Mouse (Mus musculus) heart, embryonic 10.5 days (tissue): Measurements from ENCODE around the gene Pcdh15. TPM values are rescaled to one million over a fixed set of nuclear protein-coding genes. Genes with fewer than 3 reads are reported as not detected.

ENCODE experiments used
- DNase-seq: peaks from one replicate; pipeline ENCODE4 v3.0.0-alpha.2; 2017; ENCODE audit warnings: low spot score
- H3K27ac ChIP-seq: fragments of 300-500 bp; sonication (generic); 2 replicates; pipeline ENCODE4 v1.5.1; 2016; ENCODE audit warnings: mild to moderate bottlenecking
- H3K27me3 ChIP-seq: fragments of 300-500 bp; sonication (generic); 2 replicates; pipeline ENCODE4 v1.6.1; 2016; ENCODE audit warnings: mild to moderate bottlenecking; ENCODE audit not compliant: poor library complexity, insufficient read depth, severe bottlenecking
- H3K36me3 ChIP-seq: fragments of 300-500 bp; sonication (generic); 2 replicates; pipeline ENCODE4 v1.6.1; 2016; ENCODE audit warnings: mild to moderate bottlenecking, moderate library complexity
- H3K4me1 ChIP-seq: fragments of 300-500 bp; sonication (generic); 2 replicates; pipeline ENCODE4 v1.6.1; 2016; ENCODE audit warnings: mild to moderate bottlenecking
- H3K4me3 ChIP-seq: fragments of 300-500 bp; sonication (generic); 2 replicates; pipeline ENCODE4 v1.5.1; 2016; ENCODE audit warnings: mild to moderate bottlenecking, moderate library complexity
- H3K9me3 ChIP-seq: fragments of 300-500 bp; sonication (generic); 2 replicates; pipeline ENCODE4 v1.6.1; 2016; ENCODE audit warnings: mild to moderate bottlenecking, moderate library complexity
- WGBS: fragments of 180-500 bp; shearing (Covaris S2); methylation state at CpG from one replicate; pipeline ENCODE4 v1.1.7; 2016; 5-methylcytosine and 5-hydroxymethylcytosine counted together
- polyA plus RNA-seq: library from polyadenylated mRNA; unstranded; fragments of >200 nt; fragmentation: Nextera tagmentation; extraction: Ambion mirVana; gene quantifications from 2 replicates; pipeline ENCODE4 v1.2.1, GENCODE M21; 2016

The Pcdh15 gene
- polyA plus RNA-seq, 1 experiment from 2014 or later = 0.78 TPM

GRCm38 (mm10) chr10:74305439-74306158 is 1206.5 kb downstream of the Pcdh15 start:
- WGBS = 74% methylated on average over 5 of the region's 5 CpGs
- H3K4me1 ChIP-seq = no peaks in the 10 kb centered on the region
- H3K9me3 ChIP-seq = no peaks in the 10 kb centered on the region
- DNase-seq = no peak
- H3K27me3 ChIP-seq = no peaks in the 10 kb centered on the region
- no peak overlapping the region for H3K27ac ChIP-seq
- no peaks in the 10 kb centered on the region for H3K36me3 ChIP-seq
- no peak overlapping the region for H3K4me3 ChIP-seq

DNA sequence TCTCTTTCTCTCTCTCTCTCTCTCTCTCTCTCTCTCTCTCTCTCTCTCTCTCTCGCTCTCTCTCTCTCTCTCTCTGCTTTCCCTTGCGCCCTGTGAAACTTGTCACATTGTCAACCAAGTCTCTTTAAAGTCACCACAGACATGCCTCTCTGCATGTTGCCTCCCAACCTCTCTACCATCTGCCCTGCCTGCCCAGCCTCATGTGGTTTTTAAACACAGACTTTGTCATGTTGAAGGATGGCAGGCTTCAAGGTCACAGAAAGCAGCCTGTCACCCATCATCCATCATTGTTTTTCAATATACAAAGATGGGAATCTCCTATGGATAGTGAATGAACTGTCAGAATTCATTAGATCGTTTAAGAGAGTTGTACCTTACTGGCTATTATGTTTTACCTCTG is 1207.9 kb downstream of the Pcdh15 start:
- Histone ChIP-seq H3K9me3 (no peaks in the 10 kb centered on the region), H3K27ac (no peak overlapping the region), H3K36me3 (no peaks in the 10 kb centered on the region), H3K4me1 (no peaks in the 10 kb centered on the region), H3K4me3 (no peak overlapping the region), H3K27me3 (no peaks in the 10 kb centered on the region)
- DNase-seq = no peak
- 87% methylated on average over 3 of the region's 3 CpGs for WGBS

GRCm38 (mm10) chr10:74316091-74316490 is 1216.9 kb downstream of the Pcdh15 start:
- Histone ChIP-seq H3K27me3 (no peaks in the 10 kb centered on the region), H3K9me3 (no peaks in the 10 kb centered on the region), H3K27ac (no peak overlapping the region), H3K36me3 (no peaks in the 10 kb centered on the region), H3K4me3 (no peak overlapping the region), H3K4me1 (no peaks in the 10 kb centered on the region)
- no peak for DNase-seq
- 90% methylated on average over 2 of the region's 2 CpGs for whole genome bisulfite sequencing

DNA sequence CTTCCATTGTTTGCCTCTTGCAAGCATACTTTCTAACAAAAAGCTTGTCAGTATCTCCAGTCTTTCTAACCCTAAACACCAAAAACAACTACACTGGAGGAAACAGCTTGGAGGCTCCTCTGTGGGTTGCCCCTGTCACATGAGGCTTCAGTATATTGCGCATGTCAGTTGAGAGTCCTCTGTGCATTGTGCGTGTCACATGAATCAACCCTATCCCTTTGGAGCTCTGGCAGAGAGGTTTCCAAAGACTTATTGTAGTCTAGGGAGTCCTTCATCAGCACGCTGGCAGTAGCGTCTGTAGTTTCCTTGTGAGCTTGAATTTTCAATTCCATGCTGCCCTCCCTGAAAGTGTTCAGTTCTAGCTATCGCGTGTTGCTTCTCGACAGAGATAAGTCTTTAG is 1236.3 kb downstream of the Pcdh15 start:
- H3K9me3 ChIP-seq = no peaks in the 10 kb centered on the region
- H3K27ac ChIP-seq = no peak overlapping the region
- no peaks in the 10 kb centered on the region for H3K36me3 ChIP-seq
- H3K4me1 ChIP-seq = no peaks in the 10 kb centered on the region
- no peak for DNase-seq
- no peak overlapping the region for H3K4me3 ChIP-seq
- WGBS = 86% methylated on average over 7 of the region's 7 CpGs
- no peaks in the 10 kb centered on the region for H3K27me3 ChIP-seq

DNA sequence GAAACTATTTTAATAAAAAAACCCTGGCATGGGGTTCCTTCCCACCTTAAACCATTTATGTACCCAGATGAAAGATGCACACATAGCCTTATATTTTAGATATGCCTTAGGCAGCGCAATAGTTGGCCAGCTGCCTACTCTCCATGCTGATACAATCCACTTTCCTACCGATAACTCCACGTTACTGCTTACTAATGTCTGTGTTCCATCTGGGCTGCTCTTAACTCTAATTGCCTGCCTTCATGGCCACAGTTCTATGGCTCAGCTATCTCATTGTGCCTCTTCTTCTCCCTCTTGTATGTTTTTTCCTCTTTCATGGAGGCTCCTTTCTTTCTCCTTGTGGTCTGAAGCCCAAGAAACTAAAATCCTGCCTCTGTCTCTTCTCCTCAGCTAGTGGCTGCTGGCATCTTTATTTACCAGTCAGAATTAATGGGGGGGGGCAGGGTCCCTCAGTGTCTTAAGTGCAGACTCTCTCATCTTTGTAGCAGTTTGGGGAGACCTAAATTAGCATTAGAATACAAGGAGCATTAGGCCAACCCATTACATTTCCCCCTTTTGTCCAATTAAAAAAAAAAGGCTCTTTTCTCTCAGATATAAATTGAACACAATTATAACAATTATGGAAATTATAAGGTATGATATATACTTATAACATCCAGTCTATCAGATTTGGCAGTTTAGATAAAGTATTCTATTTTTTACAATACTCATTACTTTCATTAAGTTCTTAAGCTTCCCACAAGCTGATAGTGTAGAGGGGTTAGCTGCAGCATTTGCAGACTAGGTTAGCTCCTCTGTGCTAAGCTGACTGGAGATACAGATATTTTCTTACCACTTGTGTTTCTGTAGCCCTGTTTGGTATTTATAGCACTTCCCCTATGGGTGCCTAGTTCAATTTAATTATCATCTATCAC is 1240.4 kb downstream of the Pcdh15 start:
- Histone ChIP-seq H3K27me3 (no peaks in the 10 kb centered on the region), H3K36me3 (no peaks in the 10 kb centered on the region), H3K4me1 (no peaks in the 10 kb centered on the region), H3K4me3 (no peak overlapping the region), H3K27ac (no peak overlapping the region), H3K9me3 (no peaks in the 10 kb centered on the region)
- WGBS = 88% methylated on average over 3 of the region's 3 CpGs
- no peak for DNase-seq

DNA sequence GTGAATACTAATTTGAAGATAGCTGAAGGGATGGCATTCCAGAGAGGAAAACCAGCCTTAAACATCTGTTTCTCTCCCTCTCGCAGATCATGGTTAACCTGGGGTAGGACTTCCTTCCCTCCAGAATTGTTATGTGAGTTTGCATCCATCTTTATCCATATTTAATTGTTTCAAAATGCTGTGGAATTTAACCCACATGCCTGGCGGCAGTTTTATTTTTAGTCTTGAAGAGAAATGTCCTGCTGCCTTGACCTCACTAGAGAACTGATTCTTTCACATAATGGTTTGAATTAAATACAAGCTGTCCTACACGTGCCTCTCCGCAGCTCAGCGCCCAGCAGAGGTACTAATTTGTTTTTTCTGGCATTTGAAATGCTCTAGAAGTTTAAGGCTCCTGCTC is 1260.4 kb downstream of the Pcdh15 start:
- Histone ChIP-seq H3K27ac (no peak overlapping the region), H3K27me3 (no peaks in the 10 kb centered on the region), H3K9me3 (no peaks in the 10 kb centered on the region), H3K4me1 (no peaks in the 10 kb centered on the region), H3K4me3 (no peak overlapping the region), H3K36me3 (no peaks in the 10 kb centered on the region)
- no peak for DNase-seq
- 73% methylated on average over 5 of the region's 5 CpGs for WGBS

DNA sequence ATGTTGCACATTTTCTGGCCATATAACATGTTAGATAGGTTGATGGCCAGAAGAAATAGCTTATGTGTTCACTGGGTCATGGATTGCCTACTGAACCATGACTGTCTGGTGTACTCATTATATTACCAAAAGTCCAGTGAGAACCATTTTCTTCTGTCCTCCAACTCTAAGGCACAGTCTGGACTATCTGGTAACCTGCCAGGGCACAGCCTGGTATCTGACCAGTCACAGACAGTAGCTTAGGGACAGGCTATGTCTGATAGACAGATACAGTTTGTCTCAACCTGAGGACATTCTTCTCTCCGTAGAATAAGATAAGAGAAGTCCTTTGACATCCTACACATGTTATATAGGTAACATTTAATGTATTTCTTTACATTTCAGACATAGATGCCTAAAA is 1279.6 kb downstream of the Pcdh15 start:
- DNase-seq = no peak

GRCm38 (mm10) chr10:74379276-74380134 is 1280.4 kb downstream of the Pcdh15 start:
- Histone ChIP-seq H3K9me3 (no peaks in the 10 kb centered on the region), H3K4me3 (no peak overlapping the region), H3K36me3 (no peaks in the 10 kb centered on the region), H3K27me3 (no peaks in the 10 kb centered on the region), H3K27ac (no peak overlapping the region), H3K4me1 (no peaks in the 10 kb centered on the region)
- DNase-seq = no peak
- 68% methylated on average over 7 of the region's 7 CpGs for WGBS

More for the DNA sequence above, 1279.6 kb downstream of the Pcdh15 start:
- no peaks in the 10 kb centered on the region for H3K4me1 ChIP-seq
- no peak overlapping the region for H3K4me3 ChIP-seq
- no peak overlapping the region for H3K27ac ChIP-seq
- no peaks in the 10 kb centered on the region for H3K27me3 ChIP-seq
- 69% methylated on average over 1 of the region's 1 CpGs for WGBS
- no peaks in the 10 kb centered on the region for H3K36me3 ChIP-seq
- H3K9me3 ChIP-seq = no peaks in the 10 kb centered on the region

DNA sequence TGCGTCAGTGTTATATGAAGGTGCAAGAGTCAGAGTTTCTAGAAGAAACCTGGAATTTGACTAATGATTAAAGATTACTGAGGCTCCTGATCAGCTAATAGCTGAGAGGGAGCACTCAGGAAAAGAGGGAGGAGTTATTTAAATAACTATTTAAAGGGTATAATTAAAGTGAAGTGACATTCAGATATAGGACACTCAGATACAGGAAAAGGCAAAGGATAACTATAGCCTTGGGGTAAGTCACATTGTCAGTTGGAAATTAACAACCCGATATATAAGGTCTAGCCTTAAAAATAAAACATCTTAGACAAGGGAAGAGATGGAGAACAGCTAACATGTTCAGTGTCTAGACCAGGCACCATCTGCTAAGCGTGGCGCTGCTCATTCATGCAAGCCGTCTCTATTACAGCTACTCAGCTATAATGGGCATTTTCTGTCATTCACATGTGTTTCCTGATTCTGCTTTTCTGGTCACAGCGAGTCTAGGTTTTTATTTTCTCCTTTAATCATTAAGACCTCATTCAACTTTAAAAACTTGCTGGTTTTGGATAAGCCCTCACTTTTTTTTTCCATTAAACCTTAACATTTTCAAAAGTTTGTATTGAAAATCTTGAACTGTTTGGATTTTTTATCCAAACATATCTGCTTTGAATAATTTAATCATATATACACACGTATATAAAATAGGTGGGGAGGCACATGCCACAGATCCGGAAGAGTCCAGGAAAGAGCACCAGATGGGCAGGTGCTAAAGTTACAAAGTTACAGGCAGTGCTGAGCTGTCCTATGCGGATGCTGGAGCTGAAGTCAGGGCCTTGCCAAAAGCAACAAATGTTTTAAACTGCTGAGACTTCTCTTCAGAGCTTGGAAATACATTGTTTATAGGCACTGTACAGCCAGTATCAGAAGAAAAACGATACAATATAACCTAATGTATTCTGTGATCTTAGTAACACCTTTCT is 1288.7 kb downstream of the Pcdh15 start:
- Histone ChIP-seq H3K36me3 (no peaks in the 10 kb centered on the region), H3K4me3 (no peak overlapping the region), H3K27ac (no peak overlapping the region), H3K4me1 (no peaks in the 10 kb centered on the region), H3K27me3 (no peaks in the 10 kb centered on the region), H3K9me3 (no peaks in the 10 kb centered on the region)
- DNase-seq = no peak
- 79% methylated on average over 10 of the region's 10 CpGs for WGBS

GRCm38 (mm10) chr10:74403111-74403510 is 1304.0 kb downstream of the Pcdh15 start:
- H3K36me3 ChIP-seq = no peaks in the 10 kb centered on the region
- H3K27me3 ChIP-seq = no peaks in the 10 kb centered on the region
- H3K9me3 ChIP-seq = no peaks in the 10 kb centered on the region
- no peaks in the 10 kb centered on the region for H3K4me1 ChIP-seq
- H3K27ac ChIP-seq = no peak overlapping the region
- 83% methylated on average over 8 of the region's 8 CpGs for WGBS
- no peak overlapping the region for H3K4me3 ChIP-seq
- no peak for DNase-seq

DNA sequence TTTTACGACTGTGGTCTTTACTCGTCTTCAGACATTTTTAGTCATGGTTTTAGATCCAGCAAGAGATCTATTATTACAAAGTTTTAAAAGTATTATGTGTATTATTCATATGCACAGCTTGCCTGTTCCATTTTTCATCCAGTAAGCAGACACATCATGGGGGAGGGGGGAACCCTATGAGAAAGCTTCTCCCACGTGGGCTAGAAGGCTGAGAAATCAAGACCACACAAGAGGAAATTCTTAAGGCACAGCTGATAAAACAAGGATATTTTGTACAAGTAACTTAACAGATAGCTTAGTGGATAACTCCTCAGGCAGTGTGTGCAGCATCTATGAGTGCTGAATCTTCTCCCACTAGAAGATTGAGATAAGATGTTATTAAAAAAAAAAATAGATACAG is 1314.9 kb downstream of the Pcdh15 start:
- H3K4me3 ChIP-seq = no peak overlapping the region

GRCm38 (mm10) chr10:74414945-74415344 is 1315.8 kb downstream of the Pcdh15 start:
- Histone ChIP-seq H3K9me3 (no peaks in the 10 kb centered on the region), H3K4me3 (no peak overlapping the region), H3K27me3 (no peaks in the 10 kb centered on the region), H3K4me1 (no peaks in the 10 kb centered on the region), H3K36me3 (no peaks in the 10 kb centered on the region), H3K27ac (no peak overlapping the region)
- 88% methylated on average over 1 of the region's 1 CpGs for WGBS
- DNase-seq = no peak

More for the DNA sequence above, 1314.9 kb downstream of the Pcdh15 start:
- no peak for DNase-seq
- WGBS = 65% methylated on average over 3 of the region's 3 CpGs
- Histone ChIP-seq H3K27me3 (no peaks in the 10 kb centered on the region), H3K4me1 (no peaks in the 10 kb centered on the region), H3K27ac (no peak overlapping the region), H3K9me3 (no peaks in the 10 kb centered on the region), H3K36me3 (no peaks in the 10 kb centered on the region)
